Mouse (Mus musculus) heart, embryonic 14.5 days (tissue): ENCODE data around the gene Aplf. TPM values are rescaled to one million over a fixed set of nuclear protein-coding genes. Genes with fewer than 3 reads are reported as not detected.

Source experiments
- ATAC-seq: fragments of 200-750 bp; cut with Nextera tagmentation; 2 replicates; pipeline ENCODE4 v1.8.0; 2017; ENCODE audit warnings: low read depth, moderate TSS enrichment; ENCODE audit not compliant: insufficient number of reproducible peaks, insufficient read depth, low FRiP score
- H3K27ac ChIP-seq, 2 experiments: fragments of 200-500 bp in 1 of 2; fragments of 300-500 bp in 1 of 2; sonication (generic) in 1 of 2; replicated peaks in 1 of 2; 2 replicates each; pipeline ENCODE4 v1.5.1; 2012 to 2014; ENCODE audit warnings: low read depth in 2 of 2, low read length in 2 of 2, control low read depth in 1 of 2, mild to moderate bottlenecking in 1 of 2, mixed read lengths in 1 of 2; ENCODE audit not compliant: control insufficient read depth in 1 of 2, insufficient read depth in 1 of 2
- H3K27me3 ChIP-seq: fragments of 300-500 bp; sonication (generic); 2 replicates; pipeline ENCODE4 v1.6.1; 2014; ENCODE audit warnings: mild to moderate bottlenecking, low read length, control low read depth; ENCODE audit not compliant: control insufficient read depth, insufficient read depth
- H3K36me3 ChIP-seq: fragments of 300-500 bp; sonication (generic); 2 replicates; pipeline ENCODE4 v1.6.1; 2014; ENCODE audit warnings: mild to moderate bottlenecking, control low read depth, low read length, mixed read lengths; ENCODE audit not compliant: control insufficient read depth, insufficient read depth
- H3K4me1 ChIP-seq, 2 experiments: fragments of 200-500 bp in 1 of 2; fragments of 300-500 bp in 1 of 2; sonication (generic) in 1 of 2; 2 replicates each; pipeline ENCODE4 v1.6.1; 2012 to 2014; ENCODE audit warnings: low read length in 2 of 2, control low read depth in 1 of 2, mixed read lengths in 1 of 2; ENCODE audit not compliant: control insufficient read depth in 2 of 2, insufficient read depth in 2 of 2
- H3K4me2 ChIP-seq: fragments of 300-500 bp; sonication (generic); 2 replicates; pipeline ENCODE4 v1.6.1; 2014; ENCODE audit warnings: mild to moderate bottlenecking, low read length
- H3K4me3 ChIP-seq, 2 experiments: fragments of 200-500 bp in 1 of 2; fragments of 300-500 bp in 1 of 2; sonication (generic) in 1 of 2; 2 replicates each; pipeline ENCODE4 v1.5.1; 2012 to 2014; ENCODE audit warnings: low read length in 2 of 2, mild to moderate bottlenecking in 2 of 2, control low read depth in 1 of 2, low read depth in 1 of 2, moderate library complexity in 1 of 2; ENCODE audit not compliant: control insufficient read depth in 1 of 2, insufficient read depth in 1 of 2
- H3K9ac ChIP-seq: fragments of 300-500 bp; sonication (generic); 2 replicates; pipeline ENCODE4 v1.6.1; 2014; ENCODE audit warnings: mild to moderate bottlenecking, low read length
- H3K9me3 ChIP-seq: fragments of 300-500 bp; sonication (generic); 2 replicates; pipeline ENCODE4 v1.6.1; 2016; ENCODE audit warnings: low read length, control low read depth; ENCODE audit not compliant: control insufficient read depth
- WGBS: fragments of 180-500 bp; shearing (Covaris S2); extraction: QIAGEN DNeasy Blood & Tissue Kit; methylation state at CpG from one replicate; pipeline ENCODE4 v1.1.7; 2014; 5-methylcytosine and 5-hydroxymethylcytosine counted together
- polyA plus RNA-seq: library from polyadenylated mRNA; unstranded; fragments of >200 nt; fragmentation: Nextera tagmentation; extraction: Ambion mirVana; gene quantifications from 2 replicates; pipeline ENCODE4 v1.2.1, GENCODE M21; 2014

Gene Aplf
- polyA plus RNA-seq, 1 experiment from 2014 or later, result 8.7 TPM

DNA sequence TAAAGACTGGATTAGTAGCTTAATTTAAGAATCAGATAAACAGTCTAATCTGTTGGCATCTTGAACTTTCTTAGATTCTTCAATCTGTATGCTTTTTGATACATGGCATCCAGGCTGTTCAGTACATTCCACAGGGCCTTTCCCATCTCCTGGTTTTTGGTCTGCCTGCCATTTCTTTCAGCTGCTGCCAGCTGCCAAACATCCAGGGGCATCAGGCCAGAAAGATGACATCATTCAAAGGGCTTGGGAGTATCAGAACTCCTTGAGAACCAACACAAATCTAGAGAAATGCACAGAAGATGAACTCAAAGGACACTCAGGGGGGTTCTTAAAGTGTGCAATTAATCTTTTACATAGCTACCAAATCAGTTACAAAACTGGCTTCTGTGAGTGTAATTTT lies 72.2 kb downstream of the Aplf start:
- H3K36me3 ChIP-seq, result no peaks in the 10 kb centered on the region
- no peak overlapping the region for H3K4me3 ChIP-seq
- H3K9me3 ChIP-seq, result no peaks in the 10 kb centered on the region
- H3K27me3 ChIP-seq, result no peaks in the 10 kb centered on the region
- H3K4me1 ChIP-seq, result no peaks in the 10 kb centered on the region
- ATAC-seq, result no peak
- H3K4me2 ChIP-seq, result no peak overlapping the region
- no peak overlapping the region for H3K9ac ChIP-seq
- H3K27ac ChIP-seq, result no peak overlapping the region

DNA sequence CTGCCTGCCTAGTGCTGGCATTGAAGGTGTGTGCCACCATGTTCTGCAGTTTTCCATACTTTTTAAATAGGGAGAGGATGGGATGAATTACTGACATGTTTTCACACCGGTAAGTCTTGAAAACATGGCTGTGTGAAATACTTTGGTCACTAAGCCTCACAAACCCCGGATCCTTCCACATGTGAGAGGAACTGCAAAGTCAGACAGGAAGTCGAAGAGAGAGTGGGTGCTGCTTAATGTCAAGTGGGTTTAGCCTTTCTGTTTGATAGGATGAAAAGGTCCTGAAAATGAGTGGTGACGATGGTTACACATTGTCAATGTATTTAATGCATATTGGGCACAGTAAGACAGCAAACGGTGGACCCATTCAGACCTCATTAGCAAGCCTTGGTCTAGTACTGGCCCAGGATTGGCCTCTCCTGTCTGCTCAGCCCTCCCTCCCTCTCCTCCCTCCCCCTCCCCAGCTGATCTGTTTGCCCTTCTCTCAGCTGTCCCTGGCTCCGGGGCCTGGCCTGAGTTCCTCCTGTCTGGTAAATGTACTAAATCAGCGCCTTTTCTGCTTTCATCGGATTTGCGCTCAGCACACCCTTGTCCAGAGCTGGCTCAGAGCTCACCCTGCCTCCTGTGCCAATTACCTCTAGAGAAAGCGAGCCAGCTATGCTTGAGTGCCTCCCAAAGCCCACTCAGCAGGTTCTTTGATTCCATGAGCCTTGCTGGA lies 74.7 kb downstream of the Aplf start:
- no peak overlapping the region for H3K4me2 ChIP-seq
- no peak overlapping the region for H3K4me3 ChIP-seq
- no peaks in the 10 kb centered on the region for H3K27me3 ChIP-seq
- peak; percentile 35 for ATAC-seq
- WGBS, result 46% methylated on average over 10 of the region's 10 CpGs
- H3K36me3 ChIP-seq, result no peaks in the 10 kb centered on the region
- no peaks in the 10 kb centered on the region for H3K9me3 ChIP-seq
- no peak overlapping the region for H3K27ac ChIP-seq
- H3K9ac ChIP-seq, result no peak overlapping the region
- H3K4me1 ChIP-seq, result no peaks in the 10 kb centered on the region

DNA sequence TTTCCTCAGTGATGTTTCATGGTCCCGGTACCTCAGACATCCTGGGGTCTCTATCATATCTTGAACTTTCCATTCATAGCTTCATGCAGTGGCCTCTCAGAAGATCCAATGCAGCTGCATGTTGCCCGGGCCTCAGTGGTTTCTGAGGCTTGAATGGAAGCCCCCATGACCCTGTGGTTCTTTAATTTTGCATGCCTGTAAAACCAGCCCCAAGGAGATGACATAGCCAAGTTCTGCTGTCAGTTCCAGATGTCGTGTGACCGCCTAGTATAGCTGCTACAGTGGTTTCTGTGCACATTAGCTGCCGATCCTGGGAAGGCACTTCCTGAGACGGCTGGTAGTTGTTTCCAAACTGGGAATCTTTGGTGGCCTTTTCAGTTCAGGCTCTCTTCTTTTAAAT lies 77.8 kb downstream of the Aplf start:
- H3K27me3 ChIP-seq, result peaks cover 9% of the 10 kb centered on the region
- H3K9me3 ChIP-seq, result no peaks in the 10 kb centered on the region
- no peak overlapping the region for H3K4me3 ChIP-seq
- no peaks in the 10 kb centered on the region for H3K36me3 ChIP-seq
- no peak overlapping the region for H3K9ac ChIP-seq
- no peak for ATAC-seq
- WGBS, result 66% methylated on average over 6 of the region's 6 CpGs
- no peak overlapping the region for H3K4me2 ChIP-seq
- no peak overlapping the region for H3K27ac ChIP-seq
- H3K4me1 ChIP-seq, result peaks cover 7 to 14% of the 10 kb centered on the region in 2 experiments; a peak in 3 of 4 replicates

DNA sequence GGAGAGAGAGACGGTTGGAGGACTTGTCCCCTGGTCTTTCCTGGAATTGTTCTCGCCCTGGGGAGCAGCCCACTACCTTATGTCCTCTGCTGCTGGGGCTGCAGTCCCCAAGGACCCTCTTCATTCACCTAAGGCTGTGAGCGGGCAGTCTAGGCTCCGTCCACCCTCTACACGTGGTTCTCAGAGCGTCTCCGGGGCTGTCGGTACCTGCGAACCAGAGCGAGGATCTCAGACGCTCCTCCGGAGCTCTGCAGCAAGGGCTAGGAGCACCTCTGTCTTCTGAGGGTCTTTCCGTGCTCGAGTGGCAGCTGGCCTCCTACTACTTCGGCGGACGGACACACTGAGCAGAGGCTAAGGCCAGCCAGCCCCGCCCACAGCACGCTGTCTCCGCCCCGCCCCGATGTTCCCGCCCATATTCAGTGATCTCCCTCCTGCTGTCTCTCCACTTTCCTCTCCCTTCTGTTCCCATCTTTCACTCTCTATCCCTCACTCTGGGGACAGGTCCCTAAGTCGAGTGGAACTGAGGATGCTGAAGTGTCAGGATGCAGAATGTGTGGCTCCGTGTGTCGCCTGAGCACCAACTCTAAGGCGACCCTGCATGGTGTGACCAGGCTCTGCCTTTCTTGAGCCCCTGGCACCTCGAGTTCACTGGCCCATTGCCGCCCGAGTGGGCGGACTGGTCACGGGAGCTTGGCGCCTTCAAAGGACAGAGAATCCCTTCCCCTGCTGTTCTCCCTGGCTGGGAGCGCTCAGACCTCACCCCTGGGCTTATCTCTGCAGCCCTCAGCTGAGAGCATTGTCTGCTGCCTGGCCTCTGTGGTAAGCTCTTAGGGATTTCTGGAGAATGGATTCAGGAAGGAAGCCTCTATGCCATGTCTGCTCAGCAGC lies 81.4 kb downstream of the Aplf start, which contains the start of gene Prokr1:
TSS of gene Prokr1 (minus strand) at position 350 of the 888 bp plus-strand sequence.
- Histone ChIP-seq H3K27ac (no peak within 1 kb of the TSS), H3K36me3 (no peaks in the 10 kb centered on the region), H3K9me3 (no peaks in the 10 kb centered on the region), H3K4me1 (peaks cover 7 to 14% of the 10 kb centered on the region in 2 experiments; a peak in 3 of 4 replicates), H3K27me3 (peaks cover 39% of the 10 kb centered on the region), H3K4me2 (peak within 1 kb of the TSS; percentile 74), H3K4me3 (peak within 1 kb of the TSS; percentile 49 to 64), H3K9ac (peak within 1 kb of the TSS; percentile 60)
- under 1% methylated on average over 34 of the region's 34 CpGs for WGBS
- peak; percentile 66 for ATAC-seq

DNA sequence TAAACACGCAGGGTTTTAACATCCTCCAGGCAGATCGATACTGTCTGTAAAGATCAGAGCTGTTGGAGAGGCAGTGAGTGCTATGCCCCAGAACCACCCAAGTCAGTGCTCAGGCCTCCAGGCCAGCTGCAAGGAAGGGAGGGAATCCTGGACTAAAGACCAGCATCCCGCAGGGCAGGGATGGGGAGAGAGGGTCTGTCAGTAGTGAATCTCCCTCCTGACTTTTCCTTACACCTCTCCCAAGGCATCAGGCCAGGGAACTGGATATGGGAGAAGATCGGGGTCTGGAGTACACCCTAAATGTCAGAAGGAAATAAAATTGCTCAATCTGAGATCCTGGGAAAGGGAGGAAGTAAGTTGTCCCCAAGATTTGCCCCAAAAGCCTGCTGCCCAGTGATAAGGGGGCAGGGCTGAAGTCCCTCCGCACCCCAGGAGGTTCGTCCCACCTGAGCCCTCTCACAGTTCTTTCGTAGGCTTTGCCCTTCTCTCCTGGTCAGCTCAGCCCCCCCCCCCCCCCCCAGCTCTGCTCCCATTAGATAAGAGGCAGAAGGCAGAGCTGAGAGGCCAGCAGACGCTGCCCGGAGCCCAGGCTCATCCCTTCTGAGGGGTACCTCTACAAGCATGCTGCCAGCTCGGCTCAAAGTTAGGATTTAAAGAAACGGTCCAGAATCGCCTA lies 82.1 kb downstream of the Aplf start:
- Histone ChIP-seq H3K36me3 (no peaks in the 10 kb centered on the region), H3K4me1 (peaks cover 7 to 14% of the 10 kb centered on the region in 2 experiments; a peak in 3 of 4 replicates), H3K9ac (peak overlapping the region; percentile 60), H3K27me3 (peaks cover 43% of the 10 kb centered on the region), H3K4me3 (peak overlapping the region; percentile 49 to 64), H3K27ac (no peak overlapping the region), H3K4me2 (peak overlapping the region; percentile 74), H3K9me3 (no peaks in the 10 kb centered on the region)
- ATAC-seq, result 0 out of 2 replicates have a peak, but pooled peaks have one; percentile 18
- 19% methylated on average over 11 of the region's 12 CpGs for WGBS

DNA sequence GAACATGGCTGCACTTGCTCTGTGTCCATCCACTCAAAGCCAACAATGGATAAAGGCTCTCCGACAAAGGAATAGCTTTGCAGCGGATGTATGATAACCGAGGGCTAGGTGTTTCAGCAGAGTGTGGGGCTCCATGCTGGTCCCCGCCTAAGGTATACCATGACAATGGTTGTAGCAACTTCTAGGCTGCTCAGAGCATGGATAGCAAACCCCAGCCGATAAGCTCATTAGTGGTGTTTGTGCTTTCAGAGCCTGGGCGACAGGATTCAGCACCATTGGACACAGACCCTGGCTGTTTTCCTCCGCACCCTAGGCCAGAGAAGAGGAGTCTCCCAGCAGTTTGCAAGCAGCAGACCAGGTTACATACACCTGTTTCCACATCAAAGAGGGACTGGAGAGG lies 88.0 kb downstream of the Aplf start:
- H3K36me3 ChIP-seq, result no peaks in the 10 kb centered on the region
- H3K9ac ChIP-seq, result no peak overlapping the region
- peaks cover 12 to 23% of the 10 kb centered on the region in 2 experiments for H3K4me1 ChIP-seq
- H3K9me3 ChIP-seq, result no peaks in the 10 kb centered on the region
- WGBS, result 79% methylated on average over 7 of the region's 7 CpGs
- H3K4me2 ChIP-seq, result no peak overlapping the region
- ATAC-seq, result no peak
- H3K4me3 ChIP-seq, result no peak overlapping the region
- H3K27me3 ChIP-seq, result peaks cover 34% of the 10 kb centered on the region
- no peak overlapping the region for H3K27ac ChIP-seq

DNA sequence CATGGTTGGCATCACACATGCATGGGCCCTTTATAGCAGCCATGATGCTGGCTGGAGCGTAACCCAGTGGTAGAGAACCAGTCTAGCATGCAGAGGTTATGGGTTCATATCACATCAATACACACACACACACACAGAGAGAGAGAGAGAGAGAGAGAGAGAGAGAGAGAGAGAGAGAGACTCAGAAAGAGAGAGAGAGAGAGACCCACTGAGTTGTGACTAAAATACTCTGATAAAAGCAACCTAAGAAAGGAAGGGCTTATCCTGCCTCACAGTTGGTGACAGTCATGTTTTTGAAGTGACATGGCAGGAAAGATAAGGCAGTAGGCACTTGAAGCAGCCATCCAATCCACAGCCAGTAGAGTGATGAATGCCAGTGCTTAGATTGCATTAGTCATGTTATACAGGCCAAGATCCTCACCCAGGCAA lies 88.8 kb downstream of the Aplf start:
- H3K36me3 ChIP-seq, result no peaks in the 10 kb centered on the region
- no peak overlapping the region; the same call in 1 of the 2 replicates for H3K9ac ChIP-seq
- H3K9me3 ChIP-seq, result no peaks in the 10 kb centered on the region
- peaks cover 12 to 23% of the 10 kb centered on the region in 2 experiments for H3K4me1 ChIP-seq
- peaks cover 26% of the 10 kb centered on the region for H3K27me3 ChIP-seq
- peak; percentile 81 for ATAC-seq
- H3K4me3 ChIP-seq, result no peak overlapping the region
- peak overlapping the region; percentile 40 to 56 for H3K27ac ChIP-seq
- H3K4me2 ChIP-seq, result 0 out of 2 replicates have a peak overlapping the region, but pooled peaks have one; percentile 29
- 58% methylated on average over 1 of the region's 1 CpGs for WGBS
